Mouse (Mus musculus): ENCODE measurements around the gene Cd2ap. TPM values are rescaled to one million over a fixed set of nuclear protein-coding genes. Genes with fewer than 3 reads are reported as not detected.
"Not testable (repeated sequence)": the region's sequence is repeated elsewhere in the genome, so short reads cannot be mapped to it uniquely, and the experiment has no call there.

The Cd2ap gene
- 10 to 100 TPM; 36.1 to 36.5 TPM for total RNA-seq (2021)

GRCm38 (mm10) chr17:42876001-42876903, at the start of gene Cd2ap:
Cd2ap (minus strand) TSS chr17:42876665.
- intact Hi-C loops (cut with DNase I), result loop anchor here (5.0 kb wide), 2 partner anchors 59 to 66 kb away; no protein-coding TSS in a partner anchor
- DNase-seq, result peak; percentile 98 to 99

- intact Hi-C loops (cut with DNase I), result no loop called here
- no peak for DNase-seq
Measured at GRCm38 (mm10) chr17:42924731-42925130, 48.3 kb upstream of the Cd2ap start.

- intact Hi-C loops (cut with DNase I), result no loop called here
- DNase-seq, result no peak
Measured at GRCm38 (mm10) chr17:42918810-42919209, 42.3 kb upstream of the Cd2ap start.

DNA sequence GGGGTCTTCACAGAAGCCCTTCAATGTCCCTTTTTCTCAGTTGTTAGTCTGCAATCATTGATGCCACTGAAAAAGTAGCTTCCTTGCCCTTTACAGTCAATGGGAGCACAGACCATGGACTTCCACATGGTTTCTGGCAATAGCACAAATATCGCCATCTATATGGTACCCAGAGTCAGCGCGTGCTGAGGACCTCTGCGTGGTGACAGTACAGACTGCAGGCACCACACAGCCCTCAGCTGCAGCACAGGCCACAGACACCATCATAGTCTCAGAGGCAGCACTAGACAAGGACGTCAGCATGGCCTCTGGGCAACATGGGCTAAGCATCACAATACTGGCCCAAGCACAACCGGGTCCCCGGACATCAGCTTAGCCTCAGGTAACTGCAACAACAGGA, 38.3 kb upstream of the Cd2ap start:
- DNase-seq, result no peak
- intact Hi-C loops (cut with DNase I), result no loop called here

GRCm38 (mm10) chr17:42912193-42912592, 35.7 kb upstream of the Cd2ap start:
- intact Hi-C loops (cut with DNase I), result no loop called here
- DNase-seq, result no peak

DNA sequence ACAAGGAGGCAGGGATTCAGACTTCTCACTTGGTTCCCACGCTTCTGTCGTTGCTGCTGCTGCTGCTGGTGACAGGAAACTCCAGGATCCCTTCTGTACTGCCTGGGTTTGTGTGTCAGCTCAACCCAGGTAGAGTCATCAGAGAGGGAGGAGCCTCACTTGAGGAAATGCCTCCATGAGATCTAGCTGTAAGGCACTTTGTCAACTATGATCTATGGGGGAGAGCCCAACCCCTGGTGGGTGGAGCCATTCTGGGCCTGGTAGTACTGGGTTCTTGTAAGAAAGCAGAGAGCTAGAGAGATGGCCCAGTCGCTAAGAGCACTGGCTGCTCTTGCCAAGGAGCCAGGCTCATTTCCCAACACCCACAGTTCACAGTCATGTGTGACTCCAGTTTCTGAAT, 34.0 kb upstream of the Cd2ap start:
- intact Hi-C loops (cut with DNase I), result no loop called here
- DNase-seq, result no peak

DNA sequence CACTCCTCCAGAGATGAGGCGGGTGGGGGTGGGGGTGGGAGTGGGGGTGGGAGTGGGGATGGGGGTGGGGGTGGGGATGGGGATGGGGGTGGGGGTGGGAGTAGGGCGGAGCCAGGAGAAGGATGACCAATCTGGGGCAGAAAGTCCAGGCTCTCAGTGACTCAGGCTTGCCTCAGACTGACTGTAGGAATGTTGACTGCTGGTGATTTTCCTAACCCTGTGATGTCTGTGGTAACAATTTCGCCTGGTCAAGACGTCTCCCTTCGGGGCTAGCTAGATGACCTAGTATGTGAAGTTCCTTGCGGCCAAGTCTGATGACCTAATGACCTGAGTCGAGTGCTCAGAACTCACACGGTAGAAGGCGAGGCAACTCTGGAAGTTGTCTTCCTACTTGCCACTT, 32.9 kb upstream of the Cd2ap start:
- no peak for DNase-seq
- intact Hi-C loops (cut with DNase I), result no loop called here

DNA sequence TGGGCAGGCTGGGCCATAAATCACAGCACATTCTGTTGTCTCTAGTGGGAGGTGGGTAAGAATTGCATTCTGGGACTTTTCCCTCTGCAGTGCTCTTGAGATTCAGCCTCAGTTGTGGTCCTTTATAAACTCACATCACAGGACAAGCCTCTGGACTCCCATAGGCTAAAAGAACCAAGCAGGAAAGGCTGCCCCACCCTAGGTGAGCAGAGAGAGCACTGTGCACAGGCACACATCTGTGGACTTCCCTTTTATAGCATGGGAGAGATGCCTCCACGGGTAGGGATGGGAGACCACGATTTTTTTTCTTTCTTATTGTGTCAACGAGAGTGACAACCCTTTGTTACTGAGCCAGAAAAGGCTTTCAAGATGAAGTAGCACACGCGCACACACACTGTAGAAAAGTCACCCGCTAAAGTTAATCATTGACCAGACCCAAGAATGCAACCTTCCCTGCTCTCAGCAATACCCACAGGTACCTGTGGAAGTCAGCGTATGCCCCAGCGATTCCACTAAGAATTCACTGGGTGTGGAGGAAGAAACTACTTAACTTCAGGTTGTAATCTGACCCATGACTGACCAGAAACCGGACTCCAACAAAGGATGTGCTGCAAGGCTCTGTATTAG, 32.4 kb upstream of the Cd2ap start:
- intact Hi-C loops (cut with DNase I), result no loop called here
- no peak for DNase-seq

GRCm38 (mm10) chr17:42908136-42908535, 31.7 kb upstream of the Cd2ap start:
- intact Hi-C loops (cut with DNase I), result no loop called here
- no peak for DNase-seq

GRCm38 (mm10) chr17:42906456-42906855, 30.0 kb upstream of the Cd2ap start:
- intact Hi-C loops (cut with DNase I); DNase-seq: not testable (repeated sequence)

DNA sequence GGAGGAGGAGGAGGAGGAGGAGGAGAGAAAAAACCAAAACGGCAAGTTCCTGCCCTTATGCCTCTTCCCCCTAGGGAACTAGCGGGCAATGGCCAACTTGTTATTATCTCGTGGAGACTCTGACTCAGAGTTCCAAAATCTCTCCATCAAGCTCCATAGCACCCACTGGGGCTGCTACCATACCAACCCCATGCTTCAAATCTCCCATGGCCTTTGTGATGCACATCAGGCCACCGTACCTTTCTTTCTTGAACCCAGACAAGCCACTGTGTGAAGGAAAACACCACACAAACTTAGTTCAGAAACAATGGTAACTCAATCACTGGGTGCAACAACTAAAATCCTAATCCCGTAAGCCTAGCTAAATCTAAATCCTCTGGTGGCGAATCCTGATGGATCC, 29.5 kb upstream of the Cd2ap start:
- intact Hi-C loops (cut with DNase I), result no loop called here
- no peak for DNase-seq

GRCm38 (mm10) chr17:42900795-42901194, 24.3 kb upstream of the Cd2ap start:
- no peak for DNase-seq
- intact Hi-C loops (cut with DNase I), result no loop called here

DNA sequence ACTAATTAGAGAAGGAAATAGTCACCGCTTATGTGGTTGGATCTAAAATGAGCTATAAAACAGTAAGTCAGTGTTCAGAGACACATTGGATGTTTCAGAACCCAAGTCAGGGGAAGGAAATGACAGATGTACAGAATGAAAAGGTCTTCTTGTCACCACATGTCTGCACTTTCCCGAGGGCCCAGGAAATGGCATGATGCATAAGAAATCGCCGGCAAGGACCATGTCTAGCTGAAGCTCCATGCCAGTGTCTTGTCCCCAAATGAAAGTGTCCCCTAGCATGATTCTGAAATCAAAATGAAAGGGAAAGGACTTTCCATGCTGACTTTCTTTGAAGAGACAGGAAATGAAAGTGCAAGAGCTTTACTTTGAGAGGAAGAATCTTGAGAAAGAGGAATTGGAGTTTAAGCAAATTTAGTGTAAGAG, 10.8 kb upstream of the Cd2ap start:
- intact Hi-C loops (cut with DNase I), result no loop called here
- no peak for DNase-seq

DNA sequence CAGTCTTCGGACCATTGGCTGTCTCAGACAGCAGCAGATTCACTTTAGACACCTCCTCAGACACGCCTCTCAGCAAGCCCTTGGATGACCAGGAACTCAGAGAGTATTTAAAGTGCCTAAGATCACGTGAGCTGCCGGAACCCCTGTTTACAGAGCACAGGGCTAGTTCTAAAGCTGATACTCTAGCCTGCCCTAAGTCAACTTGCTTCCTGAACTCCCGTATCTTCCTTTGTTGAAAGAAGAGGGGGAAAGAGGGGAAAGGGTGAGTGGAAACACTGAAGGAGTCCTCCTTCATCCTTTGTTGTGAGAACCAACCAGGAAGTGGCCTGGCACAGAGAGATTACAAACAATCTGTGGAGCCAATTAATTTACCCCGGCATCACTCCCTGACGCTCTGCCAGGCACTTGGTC, 8.6 kb upstream of the Cd2ap start:
- intact Hi-C loops (cut with DNase I), result no loop called here
- peak in 1 of 2 experiments; percentile 24 for DNase-seq

GRCm38 (mm10) chr17:42884382-42884781, 7.9 kb upstream of the Cd2ap start:
- no peak for DNase-seq
- intact Hi-C loops (cut with DNase I), result no loop called here

- no peak for DNase-seq
- intact Hi-C loops (cut with DNase I), result no loop called here
Measured at GRCm38 (mm10) chr17:42883769-42884168, 7.3 kb upstream of the Cd2ap start.

GRCm38 (mm10) chr17:42883315-42883714, 6.8 kb upstream of the Cd2ap start:
- no peak for DNase-seq
- intact Hi-C loops (cut with DNase I), result no loop called here

DNA sequence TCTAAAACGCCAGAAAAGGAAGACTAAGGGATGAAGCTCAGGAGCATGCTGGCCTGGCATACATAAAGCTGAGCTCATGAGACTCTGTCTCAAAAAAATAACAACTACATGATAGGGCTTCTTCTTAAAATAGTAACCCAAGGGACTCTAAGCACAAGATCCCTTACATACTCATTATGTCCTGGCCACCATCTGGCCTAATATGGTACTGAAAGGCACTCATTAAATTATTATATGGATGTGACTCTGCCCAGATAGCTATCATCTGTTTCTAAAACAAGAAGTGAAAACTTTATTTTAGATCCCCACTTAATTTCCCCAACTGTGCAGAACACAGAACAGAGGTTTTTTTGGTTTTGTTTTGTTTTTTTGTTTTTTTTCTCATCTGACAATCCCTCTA, 6.4 kb upstream of the Cd2ap start:
- intact Hi-C loops (cut with DNase I), result no loop called here
- DNase-seq, result no peak

DNA sequence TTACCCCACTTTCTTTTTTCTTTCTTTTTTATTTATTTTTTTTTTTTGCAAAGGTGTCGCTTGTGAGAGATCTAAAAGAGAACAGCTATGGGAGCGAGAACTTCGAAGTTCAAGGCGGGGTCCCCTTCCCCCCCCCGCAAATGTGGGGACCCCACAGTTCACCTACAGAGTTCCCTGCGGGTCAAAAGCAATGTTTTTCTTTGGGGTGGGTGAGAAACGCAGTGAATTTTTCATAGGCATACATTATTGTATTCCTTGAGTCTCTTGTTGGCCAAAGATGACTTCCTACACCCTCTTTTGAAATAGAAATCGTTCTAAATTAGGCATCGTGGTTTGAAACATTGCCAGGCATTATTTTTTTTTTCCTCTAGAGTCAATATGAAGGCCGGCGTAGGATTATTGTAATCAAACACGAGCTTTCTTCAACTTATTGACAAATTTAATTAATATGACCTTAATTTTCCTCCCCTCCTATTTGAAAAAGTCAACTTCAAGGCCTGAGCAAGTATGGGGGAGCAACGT, 500 bp upstream of the Cd2ap start:
- intact Hi-C loops (cut with DNase I), result loop anchor here (5.0 kb wide), 2 partner anchors 60 to 65 kb away; no protein-coding TSS in a partner anchor
- DNase-seq, result no peak

DNA sequence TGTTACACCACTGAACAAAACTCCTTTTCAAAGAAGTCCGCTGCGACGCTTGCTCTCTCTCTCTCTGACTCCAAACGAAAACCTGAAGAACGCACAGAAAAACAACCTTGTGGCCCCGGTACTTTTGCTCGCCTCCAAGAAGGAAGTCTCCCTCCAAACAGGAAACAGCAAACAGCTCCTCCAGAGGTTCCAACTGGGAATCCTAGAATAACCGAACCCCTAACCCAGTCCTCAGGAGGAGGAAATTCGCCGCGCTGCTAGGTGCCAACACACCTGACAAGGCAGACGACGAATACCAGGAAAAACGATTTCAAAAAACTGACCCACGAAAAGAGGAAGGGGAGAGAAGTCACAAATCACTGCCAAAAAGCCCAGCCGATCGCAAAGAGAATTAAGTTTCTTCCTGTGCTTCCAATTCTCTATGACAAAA, 879 bp downstream of the Cd2ap start:
- peak; percentile 64 to 68 for DNase-seq
- intact Hi-C loops (cut with DNase I), result loop anchor here (5.0 kb wide), 2 partner anchors 58 to 67 kb away; no protein-coding TSS in a partner anchor

GRCm38 (mm10) chr17:42875015-42875414, 1.4 kb downstream of the Cd2ap start:
- intact Hi-C loops (cut with DNase I), result loop anchor here (5.0 kb wide), 2 partner anchors 58 to 67 kb away; no protein-coding TSS in a partner anchor
- DNase-seq, result no peak
